Mouse (Mus musculus): ENCODE measurements around the gene Adamts7.

DNA sequence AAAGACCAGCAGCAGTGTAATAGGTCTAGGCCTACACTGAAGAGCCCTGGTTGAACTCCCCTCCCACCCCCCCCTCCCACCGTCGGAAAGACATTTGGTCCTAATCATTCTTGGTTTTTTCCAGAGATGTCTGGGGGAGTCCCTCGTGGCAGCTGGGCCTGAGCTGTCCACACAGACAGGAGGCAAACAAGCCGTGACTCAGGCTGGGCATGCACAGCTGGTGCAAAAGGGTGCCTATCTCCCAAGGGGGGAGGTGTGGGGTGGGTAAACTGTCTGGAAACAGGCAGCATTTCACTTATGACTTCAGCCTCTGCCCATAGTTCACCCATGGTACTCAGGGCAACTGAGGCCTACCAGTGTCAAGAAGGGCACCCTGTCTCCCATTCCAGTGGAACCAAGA is 38.7 kb downstream of the Adamts7 start:
- TF ChIP-seq CTCF (IDR thresholded peaks at IDR 0.05; ENCODE audit: low read depth) = no peak
- no peak for TF ChIP-seq EP300 (IDR thresholded peaks at IDR 0.05; ENCODE audit: low read depth)
